Mouse (Mus musculus): Measurements from ENCODE around the gene BC048671.

Gene BC048671

DNA sequence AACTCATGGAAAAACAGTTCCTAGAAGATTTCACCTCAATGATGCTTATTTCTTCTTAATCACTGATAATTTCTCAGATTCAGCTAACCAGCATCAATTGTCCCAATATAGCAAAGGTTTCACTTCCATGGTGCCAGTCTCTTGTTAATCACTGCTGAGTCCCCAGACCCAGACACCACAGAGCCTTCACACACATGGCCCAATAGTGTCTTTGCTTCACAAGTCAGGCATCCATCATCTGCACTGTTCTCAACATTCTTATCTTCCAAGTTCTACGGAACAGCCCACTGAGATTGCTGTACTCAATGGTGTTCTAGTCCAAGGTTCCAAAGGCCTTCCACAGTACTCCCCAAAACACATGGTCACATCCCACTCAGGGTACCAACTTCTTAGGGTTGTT, at the start of gene BC048671:
Gene BC048671 (plus strand): TSS at position 301 of the 400 bp plus-strand sequence.
- no peak for DNase-seq (ENCODE audit: low spot score in 2 of 2)

- DNase-seq (ENCODE audit: low spot score in 2 of 2): no peak
Measured at GRCm38 (mm10) chr6:90288265-90288664, 12.8 kb upstream of the BC048671 start.

DNA sequence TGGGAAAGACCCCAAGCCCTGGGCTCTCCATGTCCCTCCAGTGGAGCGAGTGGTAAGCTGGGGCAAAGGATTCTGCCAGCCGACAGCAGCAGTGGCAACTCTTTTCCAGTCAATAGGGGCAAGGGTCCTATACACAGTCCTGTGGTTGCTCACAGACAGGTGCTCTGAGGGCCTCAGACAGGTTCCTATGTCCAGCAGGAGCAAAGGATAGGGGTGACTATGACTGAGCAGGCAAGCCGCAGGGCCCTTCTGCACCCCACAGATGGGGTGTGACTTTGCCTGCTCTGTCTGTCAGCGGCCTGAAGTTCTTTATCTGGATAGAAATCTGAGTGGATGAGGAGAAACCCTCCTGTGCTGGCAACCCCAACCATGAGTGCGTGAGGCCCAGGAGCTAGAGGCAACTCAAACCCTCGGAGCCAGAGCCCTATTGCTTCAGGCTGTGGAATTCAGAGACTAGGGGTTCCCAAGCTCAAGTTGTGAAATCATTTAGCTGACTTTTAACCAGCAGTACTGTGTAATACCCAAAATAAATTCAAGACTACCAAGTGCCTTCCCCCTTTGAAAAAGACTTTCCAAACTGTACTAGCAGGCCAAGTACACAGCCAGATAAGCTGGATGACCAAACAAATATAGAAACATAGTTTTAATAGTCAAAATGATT, 5.4 kb downstream of the BC048671 start:
- DNase-seq (ENCODE audit: low spot score in 2 of 2): peak in 1 of 2 experiments; percentile 49

DNA sequence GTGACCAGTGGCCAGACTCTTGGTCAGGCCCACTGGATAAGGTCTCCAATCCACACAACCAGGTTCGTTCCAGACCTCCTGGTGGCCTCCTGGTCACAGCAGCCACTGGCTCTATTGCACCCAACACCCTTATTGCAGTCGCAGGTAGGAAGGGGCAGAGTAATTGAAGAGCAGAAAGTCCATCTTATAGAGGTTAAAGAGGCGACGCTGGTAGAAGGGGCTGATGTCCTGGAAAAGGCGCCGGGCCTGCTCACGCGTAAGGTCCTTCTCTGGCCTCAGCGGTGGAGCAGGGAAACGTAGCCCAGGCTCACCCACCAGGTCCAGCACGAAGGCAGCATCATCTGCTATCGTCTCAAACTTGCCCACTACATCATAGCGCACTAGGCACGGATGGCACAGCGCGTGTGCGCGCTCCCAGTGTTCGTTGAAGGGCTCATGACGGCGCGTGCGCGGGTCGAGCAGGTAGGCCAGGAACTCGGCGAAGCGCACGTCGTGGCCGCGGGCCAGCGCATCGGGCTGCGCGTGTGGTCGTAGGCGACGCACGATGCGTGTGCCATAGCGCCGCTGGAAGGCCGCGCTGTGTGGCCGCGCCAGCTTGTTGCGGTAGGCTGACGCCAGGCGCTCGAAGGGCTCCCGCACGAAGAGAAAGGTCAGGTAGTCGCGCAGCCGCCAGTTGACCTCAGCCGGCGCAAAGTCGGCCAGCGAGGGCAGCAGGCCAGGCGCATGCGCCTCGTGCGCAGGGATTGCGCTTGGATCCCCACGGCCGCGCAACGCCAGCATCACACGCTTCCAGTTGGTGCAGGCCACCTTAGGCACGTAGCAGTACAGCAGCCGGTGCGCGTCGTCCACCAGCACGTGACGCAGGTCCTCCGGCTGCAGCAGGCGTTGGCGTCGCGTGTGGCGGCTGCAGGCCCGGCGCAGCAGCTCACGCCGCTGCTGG, 8.1 kb downstream of the BC048671 start:
- peak in 1 of 2 experiments; percentile 54 for DNase-seq (ENCODE audit: low spot score in 2 of 2)

- DNase-seq (ENCODE audit: low spot score in 2 of 2): no peak
Measured at GRCm38 (mm10) chr6:90315961-90316360, 14.9 kb downstream of the BC048671 start.

GRCm38 (mm10) chr6:90317510-90318258, 16.7 kb downstream of the BC048671 start:
- no peak for DNase-seq (ENCODE audit: low spot score in 2 of 2)

- DNase-seq (ENCODE audit: low spot score in 2 of 2): no peak
Measured at GRCm38 (mm10) chr6:90319019-90319418, 18.0 kb downstream of the BC048671 start.

DNA sequence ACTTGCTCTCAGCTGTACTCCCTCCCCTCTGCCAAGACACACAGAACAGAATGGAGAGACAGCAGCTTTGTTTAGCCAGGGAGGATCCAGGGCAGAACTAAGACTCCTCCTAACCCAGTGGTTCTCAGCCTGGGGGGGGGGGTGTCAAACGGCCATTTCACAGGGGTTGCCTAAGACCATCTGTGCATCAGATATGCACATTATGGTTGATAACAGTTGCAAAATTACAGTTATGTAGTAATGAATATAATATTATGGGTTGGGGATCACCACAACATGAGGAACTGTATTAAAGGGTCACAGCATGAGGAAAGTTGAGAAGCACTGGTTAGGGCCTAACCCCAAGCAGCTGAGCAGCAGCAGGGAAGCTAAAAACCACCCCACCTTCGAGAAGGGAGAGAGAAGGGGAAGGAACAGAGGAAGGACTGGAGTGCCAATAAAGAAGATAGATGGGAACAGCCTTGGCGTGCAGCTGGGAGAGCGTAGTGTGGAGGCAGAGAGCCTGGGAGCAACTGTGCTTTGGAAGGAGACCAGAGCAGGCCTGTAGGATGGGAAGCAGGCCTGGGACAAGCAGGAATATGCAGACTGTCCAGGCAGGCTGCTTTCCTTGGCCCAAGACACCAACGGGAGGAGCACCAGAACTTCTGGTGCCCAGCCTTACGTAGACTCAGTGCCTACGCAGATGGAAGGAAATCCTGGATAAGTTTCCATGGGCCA, 18.6 kb downstream of the BC048671 start:
- no peak for DNase-seq (ENCODE audit: low spot score in 2 of 2)

DNA sequence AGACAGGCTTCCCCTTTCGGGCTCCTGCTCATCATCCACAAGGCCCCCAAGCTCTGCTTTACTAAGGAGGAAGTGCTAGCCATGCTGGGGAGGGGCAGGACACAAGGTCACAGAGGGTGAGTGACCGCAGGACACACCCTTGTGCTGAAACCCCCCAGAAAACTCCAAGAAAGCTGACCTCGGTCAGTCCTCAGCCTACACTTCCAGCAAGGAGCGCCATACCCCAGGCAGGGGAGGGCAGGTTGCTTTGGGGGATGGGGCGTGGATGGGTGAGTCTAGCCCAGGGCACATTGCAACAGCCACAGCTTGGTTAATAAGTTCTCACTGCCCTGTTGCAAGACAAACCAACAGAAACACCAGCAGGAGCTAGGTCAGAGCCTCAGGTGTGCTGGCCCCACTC, 19.4 kb downstream of the BC048671 start:
- DNase-seq (ENCODE audit: low spot score in 2 of 2): no peak

DNA sequence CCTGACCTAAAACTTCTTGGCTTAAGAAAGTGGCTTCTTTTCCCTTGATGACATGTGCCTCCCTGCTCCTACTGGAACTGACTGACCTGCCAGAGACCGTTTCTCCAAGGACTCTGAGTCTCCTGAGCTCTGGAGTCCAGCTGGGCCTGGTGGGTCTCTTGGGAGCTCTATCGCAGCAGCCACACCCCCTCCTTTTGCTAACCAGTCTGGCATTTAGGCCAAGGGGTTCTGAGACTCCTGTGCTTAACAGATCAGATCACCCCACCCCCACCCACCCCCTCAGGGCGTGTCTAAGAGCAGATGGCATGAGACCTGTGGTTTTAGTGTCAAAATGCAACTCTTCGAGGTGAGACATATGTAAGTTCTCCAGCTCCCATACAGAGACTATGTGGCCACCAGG, 20.8 kb downstream of the BC048671 start:
- no peak for DNase-seq (ENCODE audit: low spot score in 2 of 2)

DNA sequence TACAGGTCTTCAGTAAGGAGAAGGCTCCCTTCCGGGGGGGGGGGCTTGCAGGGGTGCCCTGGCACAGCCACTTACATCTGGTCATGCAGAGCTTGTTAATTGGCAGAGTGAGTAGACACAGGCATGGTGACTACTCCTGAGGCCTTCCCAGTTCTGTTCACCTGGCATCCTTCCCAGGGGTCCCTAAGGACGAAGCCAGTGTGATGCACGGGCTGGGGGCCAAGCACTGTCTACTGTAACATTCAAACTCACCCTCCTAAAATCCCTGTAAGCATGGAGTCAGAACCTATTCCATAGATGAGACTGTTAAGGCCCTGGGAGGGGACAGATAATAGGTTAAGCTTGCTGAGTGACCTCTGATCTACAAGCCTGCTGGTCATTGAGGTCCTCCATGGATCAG, 23.0 kb downstream of the BC048671 start:
- no peak for DNase-seq (ENCODE audit: low spot score in 2 of 2)

DNA sequence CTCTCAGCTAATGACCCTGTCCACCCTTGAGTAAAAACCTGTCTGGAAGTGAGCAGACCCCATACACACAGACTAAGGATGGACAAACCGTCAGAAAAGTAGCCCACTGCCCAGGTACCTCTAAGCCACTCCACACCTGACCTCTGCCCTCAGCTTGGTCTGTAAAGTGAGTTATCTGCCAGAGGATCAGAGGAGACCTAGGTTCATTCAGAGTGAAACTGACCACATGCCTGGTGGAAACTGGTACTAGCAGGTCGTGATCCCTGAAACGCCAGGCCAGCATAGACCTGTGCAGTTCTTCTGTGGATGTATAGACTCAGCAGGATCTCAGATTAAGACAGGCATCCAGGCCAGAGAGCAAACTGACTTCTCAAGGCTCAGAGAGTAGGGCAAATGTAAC, 23.4 kb downstream of the BC048671 start:
- no peak for DNase-seq (ENCODE audit: low spot score in 2 of 2)

GRCm38 (mm10) chr6:90324991-90325390, 24.0 kb downstream of the BC048671 start, which contains the start of gene Chst13:
Gene Chst13, minus strand, starts transcription at chr6:90325185.
- DNase-seq (ENCODE audit: low spot score in 2 of 2): no peak

- no peak for DNase-seq (ENCODE audit: low spot score in 2 of 2)
Measured at GRCm38 (mm10) chr6:90327670-90328069, 26.7 kb downstream of the BC048671 start.

DNA sequence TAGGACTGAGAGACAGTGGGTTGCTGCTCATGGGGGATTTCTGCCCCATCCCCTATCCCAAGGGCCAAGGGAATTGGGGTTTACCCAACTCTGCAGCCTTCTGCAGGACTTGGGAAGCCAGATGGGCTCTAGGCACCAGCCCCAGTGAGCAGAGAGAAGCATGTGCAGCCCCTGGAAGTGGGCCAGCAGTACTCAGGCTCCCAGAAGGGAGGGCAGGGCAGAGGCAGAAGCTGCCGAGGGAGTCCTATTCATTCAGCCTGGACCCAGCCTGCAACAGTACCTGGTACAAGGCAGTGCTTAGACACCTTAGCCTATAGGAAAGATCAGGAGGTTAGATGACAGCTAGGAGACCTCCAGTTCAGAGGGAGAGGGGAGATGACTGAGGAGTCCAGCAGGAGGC, 28.9 kb downstream of the BC048671 start:
- DNase-seq (ENCODE audit: low spot score in 2 of 2): no peak

- no peak for DNase-seq (ENCODE audit: low spot score in 2 of 2)
Measured at GRCm38 (mm10) chr6:90332561-90333425, 31.8 kb downstream of the BC048671 start, which contains the start of gene Uroc1. Gene Uroc1, plus strand, starts transcription at chr6:90333284.

- DNase-seq (ENCODE audit: low spot score in 2 of 2): no peak
Measured at GRCm38 (mm10) chr6:90334244-90334643, 33.2 kb downstream of the BC048671 start.

- no peak for DNase-seq (ENCODE audit: low spot score in 2 of 2)
Measured at GRCm38 (mm10) chr6:90342343-90342742, 41.3 kb downstream of the BC048671 start.

DNA sequence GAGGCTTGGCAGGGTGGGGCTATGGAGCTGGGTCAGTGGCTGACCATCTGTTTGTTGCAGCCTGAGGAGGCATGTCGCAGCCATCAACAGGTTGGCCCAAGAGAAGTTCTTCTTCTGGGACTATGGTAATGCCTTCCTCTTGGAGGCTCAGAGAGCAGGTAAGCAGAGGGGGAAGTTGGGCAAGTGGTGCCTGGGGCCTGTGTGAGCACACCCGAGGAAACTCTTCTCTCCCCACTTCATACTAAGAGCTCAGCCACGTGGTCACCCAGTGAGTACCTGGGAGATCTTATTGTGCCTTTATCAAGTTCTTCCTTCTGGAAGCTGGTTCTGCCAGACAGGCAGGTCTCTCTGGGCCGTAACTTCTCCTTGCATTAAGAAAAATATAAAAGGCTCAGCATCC, 46.2 kb downstream of the BC048671 start:
- no peak for DNase-seq (ENCODE audit: low spot score in 2 of 2)

DNA sequence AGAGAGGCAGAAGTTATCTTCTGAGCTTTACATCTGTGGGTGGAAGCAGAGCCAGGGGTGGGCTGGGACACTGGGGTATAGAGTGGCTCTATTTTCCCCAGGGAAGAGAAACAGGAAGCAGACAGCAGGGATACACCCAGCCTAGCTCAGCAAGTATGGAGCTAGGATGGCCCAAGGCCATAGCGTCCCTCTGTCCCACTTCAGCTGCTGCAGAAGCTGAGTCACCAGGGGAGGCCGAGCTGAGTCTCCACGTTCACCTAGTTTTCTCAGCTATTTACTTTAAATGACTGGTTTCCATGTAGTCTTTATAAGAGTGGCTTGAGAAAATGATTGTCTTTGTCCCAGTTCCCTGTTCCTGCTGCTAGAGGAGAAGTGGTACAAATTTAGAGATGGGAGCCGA, 47.5 kb downstream of the BC048671 start:
- no peak for DNase-seq (ENCODE audit: low spot score in 2 of 2)
